Mouse (Mus musculus) left cerebral cortex, postnatal 14 days (tissue): ENCODE data around the gene Tgoln1. TPM values are rescaled to one million over a fixed set of nuclear protein-coding genes. Genes with fewer than 3 reads are reported as not detected.

Experiments used
- DNase-seq, 2 experiments: peaks; one replicate each; pipeline ENCODE4 v3.0.0; 2021 to 2022; ENCODE audit warnings: low spot score in 2 of 2, mixed read lengths in 1 of 2
- intact Hi-C: fragments of 180-260 bp; cut with DNase I; formaldehyde crosslinking; loops from one replicate; pipeline ENCODE4 v1.15.1; 2025
- total RNA-seq, 2 experiments: library from RNA; stranded (reverse); gene quantifications; 2 replicates each; pipeline ENCODE4 v1.2.3; 2021

The Tgoln1 gene
- total RNA-seq, 2 experiments from 2014 or later: 64.0 to 67.5 TPM

GRCm38 (mm10) chr6:72566044-72566443, 50.8 kb downstream of the Tgoln1 start:
- intact Hi-C loops: loop anchor here (1.0 to 2.0 kb wide), 2 partner anchors 31 to 138 kb away; no protein-coding TSS in a partner anchor
- peak; percentile 94 to 95 for DNase-seq

- intact Hi-C loops: no loop called here
- DNase-seq: no peak
These were observed 51.3 kb downstream of the Tgoln1 start for GRCm38 (mm10) chr6:72565506-72565905.

GRCm38 (mm10) chr6:72562894-72563293, 53.9 kb downstream of the Tgoln1 start:
- no peak for DNase-seq
- intact Hi-C loops: no loop called here

GRCm38 (mm10) chr6:72562486-72562885, 54.3 kb downstream of the Tgoln1 start:
- DNase-seq: no peak
- intact Hi-C loops: no loop called here

- intact Hi-C loops: no loop called here
- DNase-seq: no peak
These were observed 56.0 kb downstream of the Tgoln1 start for GRCm38 (mm10) chr6:72560801-72561200.

Other genes with a start within 250 kb of the Tgoln1 start
- gene Vamp5, start 236.5 kb downstream of the Tgoln1 start, total RNA-seq: 1 to 10 TPM; 4.2 to 7.1 TPM
- gene Vamp8, start 226.3 kb downstream of the Tgoln1 start, total RNA-seq: 10 to 100 TPM in 1 of 2 experiments, 1 to 10 TPM in 1; 9.6 to 11.0 TPM
- gene Ggcx, start 202.7 kb downstream of the Tgoln1 start, total RNA-seq: 10 to 100 TPM; 22.3 to 23.1 TPM
- 100 to 1,000 TPM; 170 to 173 TPM for gene Mat2a, start 177.4 kb downstream of the Tgoln1 start, total RNA-seq
- gene Sh2d6, start 95.3 kb downstream of the Tgoln1 start, total RNA-seq: under 1 TPM; 0.70 to 0.92 TPM
- gene Capg, start 72.6 kb downstream of the Tgoln1 start, total RNA-seq: 1 to 10 TPM; 3.3 to 3.6 TPM
- 10 to 100 TPM; 15.9 to 17.3 TPM for gene Elmod3, start 18.6 kb downstream of the Tgoln1 start, total RNA-seq
- gene Retsat, start 18.5 kb downstream of the Tgoln1 start, total RNA-seq: 10 to 100 TPM; 41.6 to 43.8 TPM
- gene Tcf7l1, start 172.3 kb upstream of the Tgoln1 start, total RNA-seq: 1 to 10 TPM; 4.8 to 5.0 TPM